12 mouse cellular contexts compared by ENCODE assay signal in genomic region chr5:135367841-135368240, GRCm38 (mm10). TPM values are rescaled to one million over a fixed set of nuclear protein-coding genes. Genes with fewer than 3 reads are reported as not detected.
DNase-seq lines count a peak whose midpoint lies in the region; ATAC-seq and TF ChIP-seq lines count a peak whose summit lies in the region.
"Had no signal": no experiment of that assay in that cellular context is flagged by ENCODE, and none has a peak within 500 bp of the region (broad histone marks: within the 10 kb centered on the region; RNA-seq: fewer than 3 reads in every experiment).

No protein-coding gene starts in this region.

- 51% methylated on average over 6 of the region's 6 CpGs for WGBS in cerebellum, adult 2 months
- 52% methylated on average over 6 of the region's 6 CpGs for WGBS in intestine, postnatal 0 days
- WGBS in intestine, embryonic 15.5 days, result 56% methylated on average over 6 of the region's 6 CpGs
- 53% methylated on average over 6 of the region's 6 CpGs for WGBS in midbrain, embryonic 11.5 days
- 60% methylated on average over 6 of the region's 6 CpGs for WGBS in midbrain, embryonic 13.5 days

- 0 out of 2 replicates have a peak, but pooled peaks have one; percentile 14 for TF ChIP-seq CTCF in cerebellum, adult 2 months (IDR thresholded peaks at IDR 0.05; ENCODE audit: borderline replicate concordance, insufficient read depth, low read depth, low read length)
- TF ChIP-seq CTCF in intestine, postnatal 0 days (IDR thresholded peaks at IDR 0.05; ENCODE audit: low read depth), result peak; percentile 56

- no peak overlapping the region for H3K4me2 ChIP-seq in intestine, postnatal 0 days (replicated peaks; ENCODE audit: low read depth)
- H3K4me2 ChIP-seq in intestine, embryonic 15.5 days (replicated peaks), result no peak overlapping the region
- H3K4me2 ChIP-seq in midbrain, embryonic 11.5 days, result no peak overlapping the region
- no peak overlapping the region for H3K4me2 ChIP-seq in midbrain, embryonic 13.5 days (replicated peaks)

- no peaks in the 10 kb centered on the region for H3K9me3 ChIP-seq in intestine, postnatal 0 days (ENCODE audit: control insufficient read depth)
- no peaks in the 10 kb centered on the region for H3K9me3 ChIP-seq in intestine, embryonic 15.5 days
- no peaks in the 10 kb centered on the region for H3K9me3 ChIP-seq in midbrain, embryonic 11.5 days (ENCODE audit: control insufficient read depth, low read length)
- H3K9me3 ChIP-seq in midbrain, embryonic 13.5 days, result no peaks in the 10 kb centered on the region

- no peak overlapping the region for H3K4me3 ChIP-seq in cerebellum, adult 2 months (replicated peaks; ENCODE audit: insufficient read depth, low read depth, low read length)
- no peak overlapping the region for H3K4me3 ChIP-seq in intestine, postnatal 0 days (ENCODE audit: low read depth, low read length)
- H3K4me3 ChIP-seq in intestine, embryonic 15.5 days (replicated peaks), result no peak overlapping the region
- no peak overlapping the region for H3K4me3 ChIP-seq in midbrain, embryonic 11.5 days (ENCODE audit: low read depth, low read length)
- no peak overlapping the region for H3K4me3 ChIP-seq in midbrain, embryonic 13.5 days (replicated peaks)

- H3K27ac ChIP-seq in cerebellum, adult 2 months (ENCODE audit: insufficient read depth, low read length), result no peak overlapping the region
- no peak overlapping the region for H3K27ac ChIP-seq in intestine, postnatal 0 days (ENCODE audit: low read depth, low read length)
- H3K27ac ChIP-seq in intestine, embryonic 15.5 days, result no peak overlapping the region
- H3K27ac ChIP-seq in midbrain, embryonic 11.5 days (ENCODE audit: low read depth, low read length), result no peak overlapping the region
- no peak overlapping the region for H3K27ac ChIP-seq in midbrain, embryonic 13.5 days

- no peak overlapping the region for H3K9ac ChIP-seq in intestine, postnatal 0 days (ENCODE audit: low read depth, low read length)
- no peak overlapping the region for H3K9ac ChIP-seq in intestine, embryonic 15.5 days
- H3K9ac ChIP-seq in midbrain, embryonic 11.5 days (ENCODE audit: low read length), result no peak overlapping the region
- no peak overlapping the region for H3K9ac ChIP-seq in midbrain, embryonic 13.5 days (replicated peaks)

- H3K4me1 ChIP-seq in cerebellum, adult 2 months (ENCODE audit: control insufficient read depth, insufficient read depth, low read length), result no peaks in the 10 kb centered on the region
- peaks cover 4% of the 10 kb centered on the region; the same call in 1 of the 2 replicates for H3K4me1 ChIP-seq in intestine, postnatal 0 days (replicated peaks; ENCODE audit: control insufficient read depth, insufficient read depth, low read length)
- peaks cover 9% of the 10 kb centered on the region for H3K4me1 ChIP-seq in intestine, embryonic 15.5 days (replicated peaks)
- peaks cover 5% of the 10 kb centered on the region for H3K4me1 ChIP-seq in midbrain, embryonic 11.5 days (ENCODE audit: control insufficient read depth, insufficient read depth, low read length)
- peaks cover 23% of the 10 kb centered on the region for H3K4me1 ChIP-seq in midbrain, embryonic 13.5 days (replicated peaks)

- DNase-seq in cerebellum, adult 2 months, result no peak
- DNase-seq in cerebellum, postnatal 25 days, result no peak
- DNase-seq in midbrain, embryonic 11.5 days (ENCODE audit: low spot score, missing footprints), result peak; percentile 86
- no peak for DNase-seq in urinary bladder, postnatal 10 days (ENCODE audit: low spot score)
- DNase-seq in spleen, postnatal 10 days (ENCODE audit: low spot score in 2 of 2), result no peak

- no peaks in the 10 kb centered on the region for H3K27me3 ChIP-seq in cerebellum, adult 2 months (ENCODE audit: control insufficient read depth, insufficient read depth, low read length)
- no peaks in the 10 kb centered on the region for H3K27me3 ChIP-seq in intestine, postnatal 0 days (replicated peaks; ENCODE audit: control insufficient read depth, insufficient read depth, low read length)
- H3K27me3 ChIP-seq in intestine, embryonic 15.5 days (replicated peaks), result no peaks in the 10 kb centered on the region
- H3K27me3 ChIP-seq in midbrain, embryonic 11.5 days (ENCODE audit: control insufficient read depth, insufficient read depth, low read length), result no peaks in the 10 kb centered on the region
- 0 out of 2 replicates have a peak, but pooled peaks cover 3% of the 10 kb centered on the region for H3K27me3 ChIP-seq in midbrain, embryonic 13.5 days

- ATAC-seq in intestine, postnatal 0 days, result no peak
- ATAC-seq in intestine, embryonic 15.5 days, result no peak
- ATAC-seq in midbrain, embryonic 11.5 days (ENCODE audit: low FRiP score), result no peak
- ATAC-seq in midbrain, embryonic 13.5 days, result no peak
- ATAC-seq: activated CD4-positive, CD25-positive, alpha-beta regulatory T cell, adult 4 months had no signal

- TF ChIP-seq POLR2A in cerebellum, adult 2 months (IDR thresholded peaks at IDR 0.05; ENCODE audit: borderline replicate concordance, insufficient read depth, low read length), result no peak

- peaks cover 10% of the 10 kb centered on the region; the same call in 1 of the 2 replicates for H3K36me3 ChIP-seq in intestine, postnatal 0 days (ENCODE audit: control insufficient read depth, insufficient read depth)
- peaks cover 7% of the 10 kb centered on the region; the same call in 1 of the 2 replicates for H3K36me3 ChIP-seq in intestine, embryonic 15.5 days
- peaks cover 3% of the 10 kb centered on the region; the same call in 1 of the 2 replicates for H3K36me3 ChIP-seq in midbrain, embryonic 11.5 days (ENCODE audit: control insufficient read depth, insufficient read depth, low read length)
- peaks cover 13% of the 10 kb centered on the region for H3K36me3 ChIP-seq in midbrain, embryonic 13.5 days

RNA-seq across cellular contexts. Expression of gene Nsun5, which starts 1.9 kb away (rescaled TPM):
- 41.8 and 45.6 TPM in 2 replicates for polyA plus RNA-seq in cerebellum, adult 2 months (2012; rRNA removed)
- 9.8 and 12.0 TPM in 2 replicates for polyA plus RNA-seq in intestine, postnatal 0 days (2015; fragmentation: Nextera tagmentation; extraction: Ambion mirVana)
- polyA plus RNA-seq in intestine, embryonic 15.5 days (2015; fragmentation: Nextera tagmentation; extraction: Ambion mirVana), result 30.2 and 35.8 TPM in 2 replicates
- polyA plus RNA-seq in midbrain, embryonic 11.5 days (2014; fragmentation: Nextera tagmentation; extraction: Ambion mirVana), result 29.6 and 30.0 TPM in 2 replicates
- 30.8 and 33.9 TPM in 2 replicates for polyA plus RNA-seq in midbrain, embryonic 13.5 days (2015; fragmentation: Nextera tagmentation; extraction: Ambion mirVana)

RNA-seq across cellular contexts. Expression of gene Trim50, which starts 14.7 kb away (rescaled TPM):
- 0.08 TPM in 1 of 2 replicates, not detected in the other for polyA plus RNA-seq in cerebellum, adult 2 months (2012; rRNA removed)
- 0.24 and 0.30 TPM in 2 replicates for polyA plus RNA-seq in intestine, postnatal 0 days (2015; fragmentation: Nextera tagmentation; extraction: Ambion mirVana)
- polyA plus RNA-seq in intestine, embryonic 15.5 days (2015; fragmentation: Nextera tagmentation; extraction: Ambion mirVana), result 0.16 and 0.23 TPM in 2 replicates
- polyA plus RNA-seq in midbrain, embryonic 11.5 days (2014; fragmentation: Nextera tagmentation; extraction: Ambion mirVana), result not detected in 2 replicates
- polyA plus RNA-seq in midbrain, embryonic 13.5 days (2015; fragmentation: Nextera tagmentation; extraction: Ambion mirVana), result 0.11 TPM in 1 of 2 replicates, not detected in the other
- polyA plus RNA-seq: C2C12; forebrain, embryonic 11.5 days; liver, adult 2 months had no signal

RNA-seq across cellular contexts. Expression of gene Fkbp6, which starts 18.0 kb away (rescaled TPM):
- not detected in 2 replicates for polyA plus RNA-seq in cerebellum, adult 2 months (2012; rRNA removed)
- 0.12 and 0.34 TPM in 2 replicates for polyA plus RNA-seq in intestine, postnatal 0 days (2015; fragmentation: Nextera tagmentation; extraction: Ambion mirVana)
- polyA plus RNA-seq in intestine, embryonic 15.5 days (2015; fragmentation: Nextera tagmentation; extraction: Ambion mirVana), result 0.40 and 0.56 TPM in 2 replicates
- 0.12 TPM in 1 of 2 replicates, not detected in the other for polyA plus RNA-seq in midbrain, embryonic 11.5 days (2014; fragmentation: Nextera tagmentation; extraction: Ambion mirVana)
- 0.28 TPM in 1 of 2 replicates, not detected in the other for polyA plus RNA-seq in midbrain, embryonic 13.5 days (2015; fragmentation: Nextera tagmentation; extraction: Ambion mirVana)
- polyA plus RNA-seq: activated CD4-positive, CD25-positive, alpha-beta regulatory T cell, adult 4 months; C2C12; liver, adult 2 months had no signal

RNA-seq across cellular contexts. Expression of gene Pom121, which starts 26.5 kb away (rescaled TPM):
- 31.2 and 31.8 TPM in 2 replicates for polyA plus RNA-seq in cerebellum, adult 2 months (2012; rRNA removed)
- 5.2 and 5.3 TPM in 2 replicates for polyA plus RNA-seq in intestine, postnatal 0 days (2015; fragmentation: Nextera tagmentation; extraction: Ambion mirVana)
- polyA plus RNA-seq in intestine, embryonic 15.5 days (2015; fragmentation: Nextera tagmentation; extraction: Ambion mirVana), result 10.6 and 11.0 TPM in 2 replicates
- polyA plus RNA-seq in midbrain, embryonic 11.5 days (2014; fragmentation: Nextera tagmentation; extraction: Ambion mirVana), result 14.4 and 17.2 TPM in 2 replicates
- polyA plus RNA-seq in midbrain, embryonic 13.5 days (2015; fragmentation: Nextera tagmentation; extraction: Ambion mirVana), result 13.8 and 15.2 TPM in 2 replicates
